Mouse (Mus musculus) erythroid progenitor cell, adult 5-6 weeks (primary cell): ENCODE measurements around the gene Hoxb6. TPM values are rescaled to one million over a fixed set of nuclear protein-coding genes. Genes with fewer than 3 reads are reported as not detected.

Experiments
- ATAC-seq: replicated peaks from 2 replicates; pipeline ENCODE4 v1.8.0; 2016; ENCODE audit warnings: moderate number of reproducible peaks, mild to moderate bottlenecking, moderate TSS enrichment, inconsistent platforms; ENCODE audit not compliant: poor library complexity, low FRiP score, severe bottlenecking
- total RNA-seq, 2 experiments: library from RNA; stranded (forward) in 1 of 2; stranded (reverse) in 1 of 2; fragments of 150-400 nt in 1 of 2; fragments of 186-747, 209-891 nt in 1 of 2; gene quantifications; 2 replicates each; pipeline versions ENCODE4 v1.2.3 to v1.2.4; 2015 to 2017; ENCODE audit warnings: low replicate concordance in 2 of 2

Hoxb6 gene
- total RNA-seq, 2 experiments from 2014 or later, result not detected

DNA sequence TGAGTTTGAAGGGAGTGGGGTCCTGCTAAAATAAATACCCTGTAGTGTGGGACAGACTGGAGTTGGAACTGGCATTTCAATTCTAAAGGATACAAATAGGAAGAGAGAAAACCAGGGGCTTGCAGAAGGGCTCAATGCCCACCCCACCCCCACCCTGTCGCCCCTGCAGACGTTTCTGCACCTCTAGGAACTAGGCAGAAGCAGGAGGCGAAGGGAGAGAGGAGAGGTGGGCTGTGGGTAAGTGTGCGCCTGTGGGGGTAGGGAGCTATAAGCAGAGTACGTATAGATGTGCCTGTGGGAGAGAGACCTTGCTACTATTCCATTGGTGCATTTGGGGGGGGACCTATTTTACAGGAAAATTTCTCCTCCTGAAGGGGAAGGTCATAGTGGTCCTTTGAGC lies 35.5 kb downstream of the Hoxb6 start:
- ATAC-seq, result no peak

DNA sequence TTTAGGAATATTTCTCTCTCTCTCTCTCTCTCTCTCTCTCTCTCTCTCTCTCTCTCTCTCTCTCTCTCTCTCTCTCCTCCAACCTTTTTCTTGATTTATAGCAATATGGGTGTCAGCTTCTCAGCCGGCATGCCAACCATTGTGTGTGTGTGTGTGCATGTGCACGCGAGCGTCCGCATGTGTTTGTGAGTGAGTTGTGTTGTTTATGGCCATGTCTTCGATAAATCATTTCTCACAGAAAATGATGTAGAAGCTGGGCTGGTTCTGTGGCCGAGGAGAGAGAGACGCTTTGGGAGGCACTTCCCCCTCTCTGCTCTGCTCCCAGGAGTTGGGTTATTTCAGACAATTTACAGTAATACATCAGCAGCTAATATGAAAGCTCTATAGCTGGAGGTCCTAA lies 36.3 kb downstream of the Hoxb6 start:
- no peak for ATAC-seq

DNA sequence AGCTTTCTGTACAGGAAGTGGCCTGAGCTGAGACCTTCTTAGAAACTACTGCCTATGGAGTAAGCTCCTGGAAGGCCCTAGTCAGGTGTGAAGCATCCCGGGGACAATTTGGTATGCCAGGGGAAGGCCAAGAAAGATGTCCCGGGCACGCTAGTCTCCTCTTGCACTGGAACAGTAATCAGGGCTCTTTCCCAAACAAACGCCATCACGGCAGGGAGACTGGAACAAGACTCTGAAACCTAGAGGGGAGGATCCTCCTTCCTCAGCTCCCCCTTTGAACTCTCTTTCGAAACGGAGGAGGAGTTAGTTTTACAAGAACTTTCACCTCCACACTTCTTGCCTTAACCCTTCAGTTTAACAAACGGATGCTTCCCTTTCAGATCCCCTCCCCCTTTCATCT lies 39.8 kb downstream of the Hoxb6 start:
- no peak for ATAC-seq

DNA sequence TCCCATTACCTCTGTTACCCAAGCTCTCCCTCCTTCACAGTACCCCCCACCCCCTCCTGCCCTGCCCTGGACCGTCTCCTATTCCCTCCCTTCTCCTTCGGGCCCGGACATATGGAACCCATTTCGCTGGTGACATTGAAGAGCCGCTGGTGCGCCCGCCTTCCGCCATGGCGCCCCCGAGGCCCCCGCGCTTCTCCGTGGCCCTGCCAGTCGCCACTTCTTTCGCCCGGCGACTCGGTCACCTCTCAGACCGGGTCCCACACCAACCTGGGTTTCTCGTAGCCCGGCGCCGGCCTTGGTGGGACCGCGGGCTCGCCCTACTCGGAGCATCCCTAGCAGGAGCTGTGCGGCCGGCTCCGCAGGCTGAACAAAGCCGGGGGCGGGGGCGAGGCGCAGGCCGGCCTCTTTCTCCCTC lies 40.3 kb downstream of the Hoxb6 start:
- no peak for ATAC-seq

DNA sequence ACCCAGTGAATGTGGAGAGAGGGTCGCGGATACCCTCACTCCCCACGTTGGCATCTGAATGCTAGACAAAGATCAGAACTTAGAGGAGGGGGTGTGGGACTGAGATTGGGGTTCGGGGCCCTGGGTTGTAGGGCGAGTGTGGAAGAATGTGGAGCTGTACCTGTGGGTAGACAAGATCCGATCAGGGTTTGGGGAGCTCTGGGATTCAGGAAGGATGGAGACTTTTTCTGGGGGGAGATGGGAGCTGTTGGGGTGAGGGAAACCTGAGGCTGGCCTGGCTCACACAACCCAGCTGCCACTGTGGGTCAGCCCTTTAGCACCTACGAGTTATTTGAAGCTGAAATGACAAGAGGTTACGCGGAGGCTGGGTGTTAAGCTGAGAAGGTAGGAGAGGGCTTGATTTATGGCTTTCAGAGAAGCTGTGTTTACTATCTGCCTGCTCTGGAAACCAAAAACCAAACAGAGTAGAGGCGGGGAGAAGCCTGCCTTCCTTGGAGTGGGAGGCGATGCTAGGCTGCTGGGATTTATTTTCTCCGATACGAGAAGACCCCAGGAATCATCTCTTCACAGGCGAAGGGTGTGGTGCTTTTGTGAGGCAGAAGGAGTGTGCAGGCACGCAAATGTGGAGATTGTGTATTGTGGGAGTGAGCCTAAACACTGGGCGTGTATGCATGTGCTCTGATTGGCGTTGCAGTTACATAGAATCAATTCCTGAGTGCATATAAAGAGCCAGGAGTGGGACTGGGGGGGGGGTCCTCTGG lies 41.1 kb downstream of the Hoxb6 start:
- no peak for ATAC-seq

DNA sequence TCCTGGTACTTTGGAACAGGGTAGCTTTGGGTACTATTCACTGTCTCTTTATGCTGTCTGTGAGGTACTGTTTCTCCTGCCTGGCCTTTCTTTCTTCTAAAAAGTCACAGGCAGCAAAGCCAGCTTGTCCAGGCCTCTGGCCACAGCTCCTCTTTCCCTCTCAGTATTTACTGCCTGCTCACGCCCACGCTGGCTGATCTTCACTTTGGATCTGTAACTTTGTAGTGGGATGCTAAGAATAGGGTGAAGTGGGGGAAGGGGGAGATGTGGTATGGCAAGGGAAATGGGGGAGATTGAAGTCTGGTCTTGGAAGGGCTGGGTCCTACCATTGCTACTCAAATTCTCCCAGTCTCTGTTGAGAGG lies 41.7 kb downstream of the Hoxb6 start:
- no peak for ATAC-seq

DNA sequence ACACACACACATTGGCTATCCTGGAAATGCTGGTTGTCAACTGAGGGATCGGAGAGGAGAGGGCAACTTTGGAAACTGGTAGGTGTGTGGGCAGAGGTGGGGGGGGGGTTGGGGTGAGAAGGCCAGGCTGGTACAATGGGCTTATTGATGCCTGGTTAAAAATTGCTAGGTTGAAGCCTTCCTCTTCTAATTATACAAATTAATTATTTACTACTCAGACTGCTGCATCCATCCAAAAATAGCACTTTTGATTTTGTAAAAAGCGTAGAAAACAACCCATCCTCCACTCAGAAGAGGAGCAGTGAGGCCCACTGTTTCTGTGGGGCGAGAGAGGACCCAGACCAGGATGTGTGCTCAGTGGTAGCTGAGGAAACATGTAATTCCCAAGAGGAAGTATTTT lies 42.7 kb downstream of the Hoxb6 start:
- ATAC-seq, result no peak

DNA sequence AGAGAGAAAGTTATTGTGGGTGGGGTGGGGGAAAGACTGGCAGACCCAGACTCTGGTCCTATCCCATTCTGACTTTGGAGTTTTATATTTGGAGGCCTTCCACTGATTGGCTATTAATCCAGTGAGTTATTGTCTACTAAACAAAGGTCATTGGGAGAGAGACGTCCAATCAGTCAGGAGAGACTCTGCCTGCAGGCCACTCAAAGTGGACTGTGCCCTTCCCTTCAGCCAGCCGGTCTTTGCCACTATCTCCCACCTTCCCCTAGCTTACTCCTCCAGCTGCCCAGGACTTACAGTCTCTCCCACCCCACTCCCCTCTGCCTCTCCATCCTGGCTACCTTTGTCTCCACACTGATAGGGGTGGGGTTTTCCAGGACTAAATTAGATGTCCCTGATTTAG lies 44.3 kb downstream of the Hoxb6 start:
- ATAC-seq, result no peak

DNA sequence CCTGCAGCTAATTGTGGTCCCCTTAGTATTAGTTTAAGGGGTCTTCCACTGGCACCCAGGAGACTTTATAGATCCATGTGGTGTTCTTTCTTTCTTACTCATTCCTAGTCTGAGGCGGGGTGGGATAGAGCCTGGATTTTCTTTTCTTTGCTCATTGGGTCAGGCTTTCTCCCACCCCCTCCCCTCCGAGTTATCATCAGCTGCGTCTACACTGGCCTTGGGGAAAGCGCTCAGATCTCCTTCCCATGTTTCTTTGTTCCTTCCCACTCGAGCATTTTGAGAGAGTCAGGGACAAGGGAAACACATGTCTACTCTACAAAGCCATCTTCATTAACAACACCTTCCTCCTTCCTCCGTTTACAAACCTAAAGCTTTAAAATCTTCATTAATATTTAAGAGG lies 44.8 kb downstream of the Hoxb6 start:
- ATAC-seq, result no peak

DNA sequence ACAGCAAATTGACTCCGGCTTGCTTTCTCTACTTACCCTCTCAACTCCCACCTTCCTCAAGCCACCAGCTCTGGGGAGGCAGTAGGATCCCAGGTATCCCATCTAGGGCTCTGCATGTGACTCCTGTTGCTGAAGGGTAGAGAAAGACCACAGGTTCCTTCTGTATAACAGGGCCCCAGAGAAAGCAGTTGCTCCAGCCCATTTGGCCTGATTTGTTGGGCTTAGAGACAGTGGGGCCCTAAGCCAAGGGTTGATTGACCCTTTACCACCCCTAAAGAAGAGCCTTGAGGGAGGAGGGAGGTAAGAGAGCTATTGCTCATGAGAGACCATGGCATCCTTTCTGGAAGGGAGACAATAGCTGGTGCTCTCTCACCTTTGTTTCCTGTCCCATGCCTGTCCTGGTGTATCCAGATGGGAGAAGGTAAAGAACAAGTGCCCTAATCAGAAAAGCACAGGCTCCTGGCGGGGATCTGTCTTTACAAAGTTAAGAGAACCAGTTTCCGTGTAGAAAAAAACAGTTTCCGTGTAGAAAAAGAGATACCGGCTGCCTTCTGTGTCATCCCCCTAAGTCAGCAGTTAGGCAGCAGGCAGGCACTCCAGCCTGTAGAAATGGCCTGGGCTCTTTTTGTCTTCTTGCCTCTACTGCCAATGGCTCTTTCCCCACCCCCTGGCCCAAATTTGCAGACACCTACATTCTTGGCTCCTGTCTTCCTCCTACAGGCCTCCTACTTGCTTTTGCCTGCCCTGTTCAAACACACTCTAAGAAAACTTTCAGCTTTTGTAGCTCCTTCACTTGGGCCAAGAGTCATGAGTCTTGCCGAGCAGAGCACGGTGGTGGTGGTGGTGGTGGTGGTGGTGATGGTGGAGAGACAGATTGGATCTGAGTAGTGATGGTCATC lies 46.9 kb downstream of the Hoxb6 start:
- ATAC-seq, result no peak

DNA sequence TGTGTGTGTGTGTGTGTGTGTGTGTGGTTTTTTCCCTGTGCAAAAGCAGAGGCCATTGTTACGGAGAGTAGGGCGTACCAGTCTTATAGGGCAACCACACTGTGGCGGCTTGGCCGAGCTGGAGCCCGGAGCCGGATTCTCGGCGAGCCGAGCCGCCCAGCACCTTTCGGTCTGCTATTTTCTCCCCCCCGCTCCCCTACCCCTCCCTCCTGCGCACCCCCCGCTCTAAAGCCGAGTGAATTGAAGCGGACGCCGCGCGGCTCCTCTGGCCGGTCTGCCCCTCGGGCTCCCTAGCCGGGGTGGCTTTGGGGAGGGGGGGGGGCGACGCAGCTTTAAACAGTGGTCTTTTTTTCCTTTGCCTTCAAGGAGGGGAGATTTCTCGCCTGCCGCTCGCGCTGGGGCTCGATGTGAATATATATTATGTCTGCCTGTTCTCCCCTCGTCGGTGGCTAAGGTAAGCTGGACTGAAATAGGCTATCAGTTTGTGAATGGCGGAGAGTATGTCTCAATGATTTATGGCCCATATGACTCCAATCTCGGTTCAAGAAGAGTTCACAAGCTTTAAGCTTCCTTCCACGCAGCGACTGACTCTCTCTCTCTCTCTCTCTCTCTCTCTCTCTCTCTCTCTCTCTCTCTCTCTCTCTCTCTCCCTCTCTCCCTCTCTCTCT lies 48.6 kb downstream of the Hoxb6 start:
- ATAC-seq, result no peak

DNA sequence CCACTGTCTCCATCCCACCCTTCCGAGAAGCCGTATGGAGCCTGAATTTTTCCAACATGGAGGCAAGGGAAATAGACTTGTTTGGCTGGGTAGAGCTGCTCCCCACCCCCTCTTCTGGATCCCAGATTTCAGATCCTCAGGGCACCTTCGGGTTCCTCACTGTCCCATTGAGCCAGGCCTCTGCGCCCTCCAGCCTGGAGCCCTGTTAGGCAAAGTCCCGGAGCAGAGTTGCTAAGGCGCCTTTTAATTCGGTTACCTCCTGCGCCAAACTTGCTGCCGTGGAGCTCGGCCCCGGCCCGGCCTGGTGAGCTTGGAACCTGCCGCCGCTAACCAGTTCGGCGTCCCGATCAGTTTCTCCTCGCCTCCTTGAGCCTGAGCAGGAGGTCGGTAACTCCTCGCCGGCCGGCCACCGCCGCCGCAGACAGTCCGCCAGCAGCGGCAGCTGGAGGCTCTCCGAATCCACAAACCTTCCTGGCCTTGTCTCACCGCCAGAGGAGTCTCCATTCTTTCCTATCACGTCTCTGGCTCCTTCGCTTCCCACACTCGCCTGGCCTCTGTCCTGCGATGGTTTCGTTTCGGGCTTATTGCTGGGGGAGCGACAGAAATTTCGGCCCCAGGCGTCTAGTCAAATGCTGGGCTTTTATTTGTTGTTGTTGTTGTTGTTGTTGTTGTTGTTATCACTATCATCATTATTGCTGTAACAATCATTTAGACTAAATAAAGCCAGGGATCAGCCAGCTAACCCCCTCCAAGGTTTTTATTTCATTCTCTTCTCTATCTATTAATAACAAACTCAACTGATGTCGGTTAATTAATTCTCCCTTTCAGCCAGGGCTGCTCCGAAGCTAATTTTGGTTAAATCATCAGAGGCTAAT lies 49.7 kb downstream of the Hoxb6 start:
- ATAC-seq, result no peak

DNA sequence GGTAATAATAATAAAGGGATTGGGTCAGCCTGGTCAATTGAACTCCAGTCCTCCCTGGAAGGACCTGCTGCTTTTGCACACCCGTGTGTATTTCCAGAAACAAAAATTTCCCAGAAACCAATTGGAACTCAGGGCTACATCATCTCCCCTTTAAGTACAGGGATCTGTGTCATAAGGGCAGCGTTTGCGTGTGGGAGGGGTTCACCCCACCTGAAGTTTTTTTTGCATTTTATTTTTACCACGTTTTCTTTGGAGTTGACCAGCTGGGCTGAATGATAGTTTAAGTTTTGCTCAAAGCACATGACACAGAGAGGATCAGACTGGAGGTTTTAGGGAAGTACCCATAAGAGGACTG lies 50.3 kb downstream of the Hoxb6 start:
- no peak for ATAC-seq

DNA sequence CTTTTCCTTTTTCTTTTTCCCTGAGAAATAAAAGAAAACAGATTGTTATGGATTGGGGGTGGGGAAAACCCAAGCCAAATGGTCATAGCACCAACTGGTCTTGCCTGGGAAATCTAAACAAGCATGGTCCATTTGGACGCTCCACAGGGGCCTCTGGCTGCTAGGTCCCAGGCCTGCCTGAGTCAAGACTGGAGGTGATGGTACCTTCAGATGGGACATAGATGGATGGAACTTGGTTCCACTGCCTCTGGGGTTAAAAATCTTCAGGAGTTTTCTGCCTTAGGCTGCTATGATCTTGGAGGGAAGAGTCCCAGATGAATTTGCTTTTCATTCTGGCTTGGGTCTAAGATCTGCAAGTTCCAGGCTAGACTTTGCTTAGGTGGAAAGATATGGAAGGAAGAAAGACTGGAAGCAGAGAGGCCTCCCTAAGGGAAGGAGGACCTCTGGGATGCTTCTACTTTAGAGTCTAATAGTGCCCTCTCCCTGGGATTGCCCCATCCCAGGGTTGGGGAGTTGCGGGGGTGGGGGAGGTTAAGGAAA lies 51.0 kb downstream of the Hoxb6 start:
- ATAC-seq, result no peak

DNA sequence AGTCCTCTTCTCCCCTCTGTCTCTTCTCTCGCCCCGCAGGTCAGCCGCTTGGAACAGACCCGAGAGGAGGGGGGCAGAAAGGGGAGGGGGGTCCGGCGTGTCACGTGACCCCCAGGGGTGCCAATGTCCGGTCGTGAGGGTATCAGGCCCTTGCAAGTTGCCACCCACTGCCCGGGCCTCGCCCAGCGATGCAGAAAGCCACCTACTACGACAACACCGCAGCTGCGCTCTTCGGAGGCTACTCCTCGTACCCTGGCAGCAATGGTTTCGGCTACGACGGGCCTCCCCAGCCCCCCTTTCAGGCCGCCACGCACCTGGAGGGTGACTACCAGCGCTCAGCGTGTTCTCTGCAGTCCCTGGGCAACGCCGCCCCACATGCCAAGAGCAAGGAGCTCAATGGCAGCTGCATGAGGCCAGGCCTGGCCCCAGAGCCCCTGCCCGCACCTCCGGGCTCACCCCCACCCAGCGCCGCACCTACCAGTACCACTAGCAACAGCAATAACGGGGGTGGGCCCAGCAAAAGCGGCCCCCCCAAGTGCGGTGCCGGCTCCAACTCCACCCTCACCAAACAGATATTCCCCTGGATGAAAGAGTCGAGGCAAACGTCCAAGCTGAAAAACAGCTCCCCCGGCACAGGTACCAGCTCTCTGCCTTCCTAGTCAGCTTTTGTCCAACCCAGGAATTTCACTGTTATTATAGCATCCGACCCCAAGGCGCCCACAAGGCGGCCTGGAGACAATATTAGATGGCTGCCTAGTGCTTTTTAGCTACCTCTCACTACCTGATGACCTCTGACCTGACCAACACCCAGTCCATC lies 52.0 kb downstream of the Hoxb6 start:
- no peak for ATAC-seq

DNA sequence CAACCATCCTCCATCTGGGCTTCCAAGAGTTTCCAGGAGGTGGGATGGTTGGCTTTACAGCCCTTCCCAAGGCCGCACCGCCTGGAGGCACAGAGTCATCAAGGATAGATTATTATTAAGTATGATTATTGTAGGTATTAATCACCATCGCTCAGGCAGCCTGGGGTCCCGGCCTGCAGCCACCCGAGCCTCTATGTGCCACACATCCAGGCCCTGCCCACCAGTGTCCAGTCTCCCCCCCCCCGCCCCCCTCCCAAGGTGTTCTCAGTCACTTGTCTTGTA lies 52.5 kb downstream of the Hoxb6 start:
- no peak for ATAC-seq

DNA sequence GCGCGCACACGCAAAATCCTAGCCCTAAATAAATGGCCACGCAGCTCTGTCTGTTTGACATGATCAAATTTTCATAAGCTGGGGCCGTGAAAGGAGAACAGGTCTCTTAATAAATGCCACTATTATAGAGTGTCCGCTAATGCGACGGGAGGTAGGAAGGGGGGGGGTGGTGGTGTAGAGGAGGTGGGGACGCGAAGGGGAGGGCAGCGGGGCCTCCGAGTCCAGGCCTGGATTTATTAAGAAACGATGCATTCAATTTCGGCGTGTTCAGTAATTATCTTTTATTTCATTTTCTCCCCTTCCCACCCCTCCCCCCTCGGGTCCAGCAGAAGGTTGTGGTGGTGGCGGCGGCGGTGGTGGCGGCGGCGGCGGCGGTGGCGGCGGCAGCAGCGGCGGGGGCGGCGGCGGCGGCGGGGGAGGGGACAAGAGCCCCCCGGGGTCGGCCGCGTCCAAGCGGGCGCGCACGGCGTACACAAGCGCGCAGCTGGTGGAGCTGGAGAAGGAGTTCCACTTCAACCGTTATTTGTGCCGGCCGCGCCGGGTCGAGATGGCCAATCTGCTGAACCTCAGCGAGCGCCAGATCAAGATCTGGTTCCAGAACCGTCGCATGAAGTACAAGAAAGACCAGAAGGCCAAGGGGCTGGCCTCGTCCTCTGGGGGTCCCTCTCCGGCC lies 53.1 kb downstream of the Hoxb6 start:
- ATAC-seq, result no peak
